Mouse (Mus musculus) bone marrow, adult 2 months (tissue): Measurements from ENCODE around the gene Pqlc3.

Source experiments
- CTCF ChIP-seq: fragments of 200-500 bp; IDR thresholded peaks from 2 replicates; pipeline ENCODE4 v1.5.1; 2011; ENCODE audit warnings: low read length, control low read depth; ENCODE audit not compliant: control insufficient read depth, insufficient read depth
- POLR2A ChIP-seq: fragments of 200-500 bp; IDR thresholded peaks from 2 replicates; pipeline ENCODE4 v1.6.1; 2011; ENCODE audit warnings: low read depth, mild to moderate bottlenecking, control low read depth, low read length, borderline replicate concordance; ENCODE audit not compliant: control insufficient read depth

DNA sequence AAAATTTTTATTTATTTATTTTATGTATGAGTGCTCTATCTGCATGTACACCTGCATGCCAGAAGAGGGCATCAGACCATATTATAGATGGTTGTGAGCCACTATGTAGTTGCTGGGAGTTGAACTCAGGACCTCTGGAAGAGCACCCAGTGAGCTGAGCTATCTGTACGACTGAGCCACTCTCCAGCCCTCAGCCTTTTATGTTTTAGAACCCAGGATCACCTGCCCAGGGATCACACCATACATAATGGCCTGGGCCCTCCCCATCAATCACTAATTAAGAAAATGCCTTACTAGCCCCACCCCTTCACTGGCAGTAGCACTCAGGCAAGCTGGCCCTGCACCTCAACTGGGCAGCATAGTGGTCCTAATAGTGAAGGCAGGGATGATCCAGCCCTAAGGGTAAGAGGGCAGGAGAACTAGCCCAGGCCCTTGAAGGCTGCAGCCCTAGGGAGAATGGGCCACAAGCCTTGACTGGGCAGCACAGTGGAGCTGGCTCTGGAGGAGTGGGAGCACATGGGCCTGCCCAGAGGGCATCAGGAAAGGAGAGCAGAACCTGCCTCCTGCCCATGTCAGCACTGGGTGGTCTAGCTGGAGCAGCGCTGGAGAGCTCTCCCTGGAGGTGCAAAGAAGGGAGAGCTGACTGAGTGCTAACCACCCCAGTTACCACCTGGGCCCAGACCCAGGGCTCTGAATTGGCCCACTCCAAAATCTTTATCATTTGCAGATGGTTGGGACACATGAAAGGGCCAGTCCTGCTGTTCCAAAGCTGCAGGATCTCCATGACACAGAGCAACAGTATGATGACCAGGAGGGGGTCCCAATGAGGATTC lies 12.1 kb upstream of the Pqlc3 start:
- TF ChIP-seq CTCF = no peak
- no peak for TF ChIP-seq POLR2A
